Mouse (Mus musculus): ENCODE results near the gene Hyal6.

Gene Hyal6

DNA sequence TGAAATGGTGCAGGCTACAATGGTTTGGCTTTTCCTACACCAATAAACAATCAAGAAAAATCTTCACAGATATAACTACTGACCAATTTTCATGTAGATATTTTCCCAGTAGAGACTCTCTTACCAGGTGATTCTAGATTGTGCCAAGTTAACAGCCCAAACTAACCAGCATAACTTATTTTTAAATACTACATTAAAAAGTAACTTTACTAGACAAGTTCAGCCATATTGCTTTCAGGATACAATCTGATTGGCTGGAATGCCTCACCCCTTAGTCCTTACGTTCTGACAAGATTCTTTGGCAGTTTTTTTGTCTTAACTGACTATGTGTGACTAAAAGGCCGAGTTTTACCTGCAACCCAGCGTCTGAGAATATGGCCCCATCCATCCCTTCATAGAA, at the start of gene Hyal6:
Hyal6 (plus strand) TSS at position 301 of the 400 bp plus-strand sequence.
- no peak for DNase-seq

DNA sequence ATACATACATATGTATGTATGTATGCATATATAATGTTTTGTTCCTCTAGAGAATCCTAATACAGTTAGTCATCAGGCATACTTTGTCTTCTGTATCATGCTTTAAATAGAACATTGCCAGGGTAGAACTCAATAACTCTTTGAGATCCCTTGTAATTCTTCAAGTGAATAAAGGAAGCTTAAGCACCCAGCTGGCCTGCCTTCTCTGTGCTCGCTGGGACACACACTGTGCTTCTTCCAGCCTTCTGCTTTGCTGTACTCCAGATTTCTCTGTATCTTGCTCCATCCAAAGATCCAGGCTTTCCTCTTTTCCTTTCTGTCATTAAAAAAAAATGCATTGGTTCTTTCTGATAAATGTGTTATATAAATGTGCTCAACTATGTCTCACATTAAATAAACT, 45.2 kb upstream of the Hyal6 start:
- DNase-seq, result no peak

DNA sequence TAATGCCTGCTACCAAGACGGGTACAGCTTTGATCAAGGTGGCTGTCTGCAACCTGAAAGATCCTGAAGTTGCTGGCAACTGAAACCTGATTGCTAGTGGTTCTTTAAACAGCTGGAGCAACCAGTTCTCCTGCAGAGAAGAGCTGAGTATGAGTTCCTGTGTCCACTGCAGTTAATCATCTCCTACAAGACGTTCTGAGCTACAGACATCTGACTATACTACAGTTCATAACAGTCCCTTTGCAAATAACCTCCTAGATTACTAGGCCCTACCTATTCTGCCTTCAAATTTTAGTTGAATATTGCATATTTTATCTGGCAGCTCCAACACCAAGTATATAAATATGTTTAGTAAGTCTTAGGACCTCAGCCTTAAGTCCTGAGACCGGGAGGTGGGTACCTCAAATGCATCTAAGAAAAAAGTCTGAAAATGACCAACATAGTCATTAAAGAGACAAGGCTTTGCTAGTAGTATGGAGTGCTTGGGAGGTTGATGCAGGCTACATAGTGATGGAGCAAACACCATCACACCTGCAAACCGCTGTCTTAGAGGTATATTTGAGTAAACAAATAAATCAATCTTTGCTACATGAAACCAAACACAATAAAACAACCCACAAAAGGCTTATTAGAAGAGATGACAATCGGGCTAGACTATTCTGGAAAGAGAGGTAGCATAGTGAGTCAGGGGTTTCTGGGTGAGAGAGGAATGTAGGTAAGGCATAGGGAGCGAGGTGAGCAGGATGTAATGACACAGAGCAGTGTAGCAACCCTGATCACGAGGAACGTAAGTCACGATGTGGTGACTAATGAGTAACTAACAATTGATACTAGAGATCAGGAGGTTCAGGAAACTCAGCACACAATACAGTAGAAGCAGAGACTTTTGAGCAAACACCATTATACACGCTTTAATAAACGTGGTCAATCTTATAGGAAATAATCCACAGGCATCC, 38.3 kb upstream of the Hyal6 start:
- DNase-seq, result no peak

DNA sequence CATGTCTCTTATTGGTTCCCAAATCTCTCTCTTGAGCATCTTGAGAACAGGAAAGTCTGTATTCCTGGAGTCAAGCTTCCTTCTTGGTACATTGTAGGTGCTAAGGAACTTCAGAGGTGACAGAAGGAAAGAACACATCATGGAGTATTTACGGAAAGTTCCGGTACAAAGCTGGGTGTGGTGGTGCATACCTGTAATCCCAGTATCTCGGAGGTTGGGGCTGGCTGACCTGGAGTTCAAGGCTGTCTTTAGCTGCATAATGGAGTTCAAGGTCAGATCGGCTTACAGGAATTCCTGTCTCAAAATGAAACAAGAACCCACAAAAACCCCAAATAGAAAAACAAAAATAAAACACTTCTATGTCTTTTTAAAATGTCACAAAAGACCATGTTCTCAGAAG, 36.9 kb upstream of the Hyal6 start:
- no peak for DNase-seq

DNA sequence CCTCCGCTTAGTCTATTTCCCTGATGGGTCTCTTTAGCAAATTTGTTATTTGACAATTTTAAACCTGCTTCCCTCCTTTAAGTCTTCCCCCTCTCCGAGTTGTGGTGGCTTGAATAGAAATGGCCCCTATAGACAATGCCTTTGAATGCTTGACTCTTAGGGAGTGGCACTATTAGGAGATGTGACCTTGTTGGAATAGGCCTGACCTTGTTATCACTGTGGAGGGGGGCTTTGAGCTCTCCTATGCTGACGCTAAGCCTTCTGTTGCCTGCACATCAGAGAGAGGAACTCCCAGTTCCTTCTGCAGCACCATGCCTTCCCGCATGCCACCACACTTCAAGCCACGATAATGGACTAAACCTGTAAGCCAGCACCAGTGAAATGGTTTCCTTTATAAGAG, 35.8 kb upstream of the Hyal6 start:
- no peak for DNase-seq

DNA sequence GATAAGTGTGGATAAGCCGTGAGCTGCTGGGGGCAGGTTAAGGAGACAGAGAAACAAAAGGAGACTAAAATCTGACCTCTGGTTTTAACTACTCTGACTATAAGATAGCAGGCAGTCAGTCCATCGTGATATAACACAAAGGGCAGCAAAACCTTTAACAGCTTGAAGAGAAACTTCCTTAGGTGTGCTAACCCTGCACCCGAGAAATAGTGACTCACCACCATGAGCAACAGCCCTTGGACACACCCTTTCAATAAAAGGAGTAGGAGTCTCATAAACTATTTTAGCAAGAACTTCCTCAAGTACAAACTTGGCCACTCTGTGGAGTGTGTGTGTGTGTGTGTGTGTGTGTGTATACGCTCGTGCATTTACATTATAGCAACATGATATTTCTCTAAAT, 26.0 kb upstream of the Hyal6 start:
- DNase-seq, result no peak

DNA sequence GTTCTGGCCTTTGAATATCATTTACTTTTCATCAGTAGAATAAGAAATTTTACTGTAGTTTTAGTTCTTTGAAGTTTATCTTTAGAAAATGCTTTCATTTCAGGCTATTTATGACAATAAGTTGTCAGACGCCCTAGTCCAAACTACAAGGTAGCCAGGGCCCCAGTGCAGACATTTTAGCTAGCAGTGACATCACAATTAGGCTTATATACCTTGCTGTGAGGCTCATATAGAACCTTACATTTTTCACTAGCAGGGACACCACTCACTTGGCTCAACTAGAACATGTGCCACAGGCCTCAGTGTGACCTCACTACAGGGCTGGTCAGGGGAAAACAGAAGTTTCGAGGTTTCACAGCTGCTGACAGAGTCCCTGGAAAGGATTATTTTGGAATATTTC, 25.5 kb upstream of the Hyal6 start:
- no peak for DNase-seq

DNA sequence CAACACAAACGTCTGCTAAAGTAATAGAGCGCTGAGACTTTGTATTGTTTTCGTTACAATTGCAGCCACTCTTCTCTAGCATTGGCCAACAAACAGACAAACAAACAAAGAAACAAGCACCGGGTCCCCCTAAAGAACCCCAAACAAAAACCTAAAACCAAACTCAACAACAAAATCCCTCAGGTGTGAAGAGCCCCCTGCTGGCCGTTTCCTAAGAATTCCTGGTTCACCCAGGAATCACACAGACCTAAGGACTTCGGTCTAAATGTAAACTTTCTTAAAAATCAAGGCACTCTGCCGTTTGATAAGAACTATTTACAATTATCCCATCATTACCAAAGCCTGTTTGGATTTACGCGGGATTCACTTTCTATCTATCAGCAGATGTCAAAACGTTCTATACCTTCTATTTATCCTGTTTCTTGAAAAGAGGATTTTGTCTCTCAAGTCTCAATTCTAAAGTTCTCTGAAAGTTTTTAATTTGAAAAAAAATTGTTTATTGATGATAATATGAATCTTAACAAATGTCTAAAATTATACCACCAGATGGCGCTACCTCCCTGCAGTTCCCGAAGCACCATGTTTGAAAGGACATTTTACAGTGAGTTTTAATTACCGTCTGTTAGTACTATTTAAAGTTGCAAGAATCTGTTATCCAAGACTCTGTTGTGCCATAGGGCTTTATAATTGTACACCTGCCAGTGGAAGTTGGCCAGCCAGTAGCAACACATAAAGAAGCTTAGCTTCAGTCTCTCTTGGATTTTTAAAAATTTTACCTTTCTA, 11.5 kb upstream of the Hyal6 start:
- DNase-seq, result peak; percentile 7

DNA sequence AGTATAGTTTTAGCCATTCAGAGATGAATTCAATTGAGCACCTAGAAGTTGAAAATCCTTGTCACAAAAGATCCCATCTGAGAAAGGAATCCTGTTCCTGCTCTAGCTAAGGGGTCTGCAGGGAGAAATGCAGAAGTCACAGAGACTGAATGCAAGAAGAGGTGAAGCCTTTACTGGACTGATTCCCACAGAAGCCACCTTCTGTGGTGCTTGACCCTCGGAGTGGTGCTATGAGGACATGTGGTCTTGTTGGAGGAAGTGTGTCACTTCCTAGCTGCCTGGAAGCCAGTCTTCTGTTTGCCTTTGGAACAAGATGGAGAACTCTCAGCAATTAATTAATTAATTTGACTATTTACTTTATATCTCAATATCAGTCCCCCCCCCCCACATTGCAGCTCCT, 4.9 kb upstream of the Hyal6 start:
- DNase-seq, result no peak

DNA sequence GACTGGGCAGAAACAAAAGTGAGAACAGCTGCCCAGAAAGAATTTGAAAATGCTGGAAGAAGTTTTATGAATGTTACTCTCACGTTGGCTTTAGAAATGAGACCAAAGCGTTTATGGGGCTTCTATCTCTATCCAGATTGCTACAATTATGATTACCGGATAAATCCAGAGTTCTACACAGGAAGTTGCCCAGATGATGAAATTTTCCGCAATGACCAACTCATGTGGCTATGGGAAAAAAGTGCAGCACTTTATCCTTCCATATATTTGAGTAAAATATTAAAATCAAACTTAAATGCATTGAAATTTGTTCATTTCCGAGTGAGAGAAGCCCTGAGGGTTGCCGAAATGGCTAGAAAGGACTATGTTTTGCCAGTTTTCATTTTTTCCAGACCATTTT, 1.5 kb downstream of the Hyal6 start:
- DNase-seq, result no peak

DNA sequence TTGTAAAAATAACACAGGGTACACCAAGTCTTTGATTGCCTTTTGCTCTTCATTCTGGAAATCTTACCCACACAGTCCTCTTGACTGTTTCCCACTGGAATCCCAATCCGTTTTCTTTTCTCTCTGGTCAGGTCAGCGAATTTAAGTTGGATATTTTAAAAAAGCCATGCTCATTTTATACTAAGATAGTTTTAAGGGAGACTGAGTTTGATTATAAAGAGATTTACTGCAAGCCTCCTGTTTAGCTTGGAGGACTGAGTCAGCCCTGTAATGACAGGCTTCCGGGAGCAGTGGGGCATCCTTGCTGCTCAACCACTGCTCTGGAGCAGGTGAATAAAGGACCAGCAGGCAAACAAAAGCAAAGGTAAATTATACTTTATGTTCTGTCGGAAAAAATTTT, 15.0 kb downstream of the Hyal6 start, which contains the start of gene Hyal4:
Hyal4 (plus strand) TSS at position 301 of the 400 bp plus-strand sequence.
- no peak for DNase-seq

DNA sequence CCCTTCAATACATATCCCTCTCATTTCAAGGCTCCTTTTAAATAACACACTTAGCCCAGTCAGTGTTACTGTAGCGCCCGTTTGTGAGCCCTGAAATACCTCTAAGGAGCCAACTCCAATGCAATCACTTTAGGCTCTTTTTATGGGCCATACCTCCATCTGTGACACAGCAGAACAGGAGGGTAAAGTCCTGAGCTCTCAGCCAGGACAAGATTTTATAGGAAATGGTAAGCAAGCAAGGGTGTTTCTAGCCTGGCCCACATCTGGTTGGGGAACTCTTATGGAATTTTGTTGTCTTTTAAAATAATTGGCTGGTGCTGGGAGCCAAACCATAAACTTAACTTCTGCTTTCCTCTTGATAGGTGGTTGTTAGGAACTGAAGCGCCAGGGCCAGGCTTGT, 26.2 kb downstream of the Hyal6 start:
- DNase-seq, result no peak

DNA sequence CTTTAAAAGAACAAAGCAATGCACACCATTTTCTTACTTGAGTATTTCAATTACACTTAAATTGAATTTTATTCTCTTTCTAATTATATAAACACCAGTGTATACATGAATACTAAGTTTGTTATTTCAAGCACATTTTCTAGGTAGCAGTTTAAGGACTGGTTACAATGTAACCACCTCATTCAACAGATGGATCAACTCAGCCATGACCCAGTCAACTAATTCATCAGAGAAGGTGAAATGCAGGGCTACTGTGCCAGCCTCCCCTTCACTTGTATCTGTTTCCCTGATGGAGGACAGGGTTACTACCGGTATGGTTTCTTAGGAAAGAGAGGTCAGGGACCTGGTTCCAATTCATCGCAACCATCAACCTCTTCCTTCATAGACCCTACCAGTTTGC, 33.2 kb downstream of the Hyal6 start:
- no peak for DNase-seq

DNA sequence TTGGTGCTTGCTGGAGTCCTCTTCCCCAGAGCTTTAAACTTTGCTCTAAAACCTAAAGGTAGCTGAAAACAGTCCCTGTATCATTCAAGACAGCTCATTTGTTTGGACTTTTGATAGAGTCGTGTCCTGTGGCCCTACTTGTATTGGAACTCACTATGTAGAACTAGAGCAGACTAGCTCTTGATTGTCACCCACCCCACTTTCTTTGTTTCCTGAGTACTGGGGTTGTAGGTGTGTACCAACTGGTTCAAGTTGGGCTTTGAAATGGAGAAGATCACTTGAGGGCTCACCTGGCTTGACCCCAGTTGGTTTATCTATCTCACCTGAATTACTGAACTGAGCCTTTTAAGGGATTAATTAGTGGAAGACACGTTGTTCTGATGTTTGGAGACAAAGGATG, 46.1 kb downstream of the Hyal6 start:
- DNase-seq, result no peak

DNA sequence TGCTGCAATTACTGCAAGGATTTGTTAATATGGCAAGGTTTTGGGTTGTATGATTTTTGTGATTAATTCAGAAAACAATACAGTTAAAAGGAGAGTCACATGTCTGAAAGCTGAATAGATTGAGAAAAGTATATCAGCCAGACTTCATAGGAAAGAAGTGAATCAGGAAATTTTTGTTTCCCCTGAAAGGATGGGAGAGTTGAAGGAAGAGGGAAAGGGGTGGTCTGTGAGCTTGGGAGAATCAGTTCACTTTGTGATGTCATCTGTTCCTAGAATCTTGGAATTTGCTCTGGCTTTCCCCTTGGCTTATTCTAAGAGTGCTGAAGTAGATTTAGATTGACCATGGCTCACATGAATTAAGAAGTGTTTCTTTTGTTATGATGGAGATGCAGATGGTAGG, 57.8 kb downstream of the Hyal6 start, which contains the start of gene Spam1:
Spam1 (plus strand) TSS at position 301 of the 400 bp plus-strand sequence.
- DNase-seq, result no peak

All from cerebellum, adult 9-11 months (tissue).